Mouse (Mus musculus): Measurements from ENCODE around the gene Dner. TPM values are rescaled to one million over a fixed set of nuclear protein-coding genes. Genes with fewer than 3 reads are reported as not detected.

Dner gene
- polyA plus RNA-seq, 1 experiment from 2014 or later, result 200 TPM

- Histone ChIP-seq H3K4me1 (replicated peaks; ENCODE audit: control insufficient read depth, insufficient read depth, low read length) (0 out of 2 replicates have a peak, but pooled peaks cover 3% of the 10 kb centered on the region), H3K9me3 (ENCODE audit: control insufficient read depth, low read length) (no peaks in the 10 kb centered on the region), H3K36me3 (ENCODE audit: control insufficient read depth, insufficient read depth) (no peaks in the 10 kb centered on the region), H3K27ac (ENCODE audit: low read length) (no peak overlapping the region), H3K27me3 (replicated peaks; ENCODE audit: control insufficient read depth, insufficient read depth, low read length) (no peaks in the 10 kb centered on the region), H3K9ac (replicated peaks; ENCODE audit: low read depth, low read length) (no peak overlapping the region), H3K4me2 (ENCODE audit: low read length) (no peak overlapping the region), H3K4me3 (replicated peaks; ENCODE audit: low read length) (no peak overlapping the region)
- ATAC-seq, result no peak
- 63% methylated on average over 4 of the region's 4 CpGs for WGBS
These were observed 374.7 kb downstream of the Dner start for GRCm38 (mm10) chr1:84321327-84321726.

Small RNAs within 50 kb of the gene (microRNA-seq; reads per million reads assigned to microRNA genes)
- 1.5 reads per million for gene Mir5126

Other genes with a start within 250 kb of the Dner start
- 3.7 and 3.9 TPM in 2 replicates for gene Fbxo36, start 143.6 kb upstream of the Dner start, polyA plus RNA-seq (2015; fragmentation: Nextera tagmentation; extraction: Ambion mirVana)
- gene Trip12, start 144.3 kb upstream of the Dner start, polyA plus RNA-seq (2015; fragmentation: Nextera tagmentation; extraction: Ambion mirVana), result 55.7 and 64.1 TPM in 2 replicates
- 8.1 and 10.7 TPM in 2 replicates for gene Slc16a14, start 238.9 kb upstream of the Dner start, polyA plus RNA-seq (2015; fragmentation: Nextera tagmentation; extraction: Ambion mirVana)